Mouse (Mus musculus): Measurements from ENCODE around the gene Wdcp. TPM values are rescaled to one million over a fixed set of nuclear protein-coding genes. Genes with fewer than 3 reads are reported as not detected.

The Wdcp gene
- polyA plus RNA-seq, 2 experiments, result 12.6 to 18.2 TPM

- no peak for TF ChIP-seq POLR2A (IDR thresholded peaks at IDR 0.05; ENCODE audit: borderline replicate concordance, extremely low read depth, insufficient read depth, insufficient read length)
- DNase-seq (ENCODE audit: low spot score), result no peak
Measured at GRCm38 (mm10) chr12:4905946-4906345, 62.8 kb downstream of the Wdcp start.

GRCm38 (mm10) chr12:4906476-4906875 is 63.4 kb downstream of the Wdcp start:
- no peak for DNase-seq (ENCODE audit: low spot score)
- H3K9ac ChIP-seq (ENCODE audit: low read depth, low read length, severe bottlenecking), result peak overlapping the region; percentile 84
- ATAC-seq (ENCODE audit: low FRiP score, low read depth), result no peak
- 45% methylated on average over 7 of the region's 7 CpGs for WGBS
- no peak for TF ChIP-seq POLR2A (IDR thresholded peaks at IDR 0.05; ENCODE audit: borderline replicate concordance, extremely low read depth, insufficient read depth, insufficient read length)
- no peak overlapping the region; the same call in 1 of the 2 replicates for H3K27ac ChIP-seq (replicated peaks; ENCODE audit: low read depth, low read length)
- H3K4me1 ChIP-seq (ENCODE audit: control insufficient read depth, insufficient read depth, low read length), result no peaks in the 10 kb centered on the region
- no peaks in the 10 kb centered on the region; the same call in 1 of the 2 replicates for H3K36me3 ChIP-seq (ENCODE audit: control insufficient read depth, insufficient read depth, low read length)
- no peaks in the 10 kb centered on the region for H3K9me3 ChIP-seq (ENCODE audit: control insufficient read depth, low read length)
- peak overlapping the region; percentile 78 for H3K4me2 ChIP-seq (replicated peaks; ENCODE audit: low read depth, low read length, severe bottlenecking)
- no peaks in the 10 kb centered on the region for H3K27me3 ChIP-seq (ENCODE audit: control insufficient read depth, insufficient read depth, low read length)
- peak overlapping the region; percentile 76 for H3K4me3 ChIP-seq (replicated peaks; ENCODE audit: low read length)

More at GRCm38 (mm10) chr12:4905946-4906345, 62.8 kb downstream of the Wdcp start:
- no peaks in the 10 kb centered on the region for H3K9me3 ChIP-seq (ENCODE audit: control insufficient read depth, low read length)
- no peak overlapping the region for H3K4me3 ChIP-seq (replicated peaks; ENCODE audit: low read length)
- 85% methylated on average over 7 of the region's 7 CpGs for WGBS
- H3K9ac ChIP-seq (ENCODE audit: low read depth, low read length, severe bottlenecking), result no peak overlapping the region
- no peaks in the 10 kb centered on the region; the same call in 1 of the 2 replicates for H3K36me3 ChIP-seq (ENCODE audit: control insufficient read depth, insufficient read depth, low read length)
- no peaks in the 10 kb centered on the region for H3K27me3 ChIP-seq (ENCODE audit: control insufficient read depth, insufficient read depth, low read length)
- H3K27ac ChIP-seq (replicated peaks; ENCODE audit: low read depth, low read length), result no peak overlapping the region
- ATAC-seq (ENCODE audit: low FRiP score, low read depth), result no peak
- no peaks in the 10 kb centered on the region for H3K4me1 ChIP-seq (ENCODE audit: control insufficient read depth, insufficient read depth, low read length)
- no peak overlapping the region for H3K4me2 ChIP-seq (replicated peaks; ENCODE audit: low read depth, low read length, severe bottlenecking)

GRCm38 (mm10) chr12:4906951-4907906 is 64.1 kb downstream of the Wdcp start, which contains the start of gene Ubxn2a:
Gene Ubxn2a (minus strand): TSS chr12:4907705.
- Histone ChIP-seq H3K4me1 (ENCODE audit: control insufficient read depth, insufficient read depth, low read length) (no peaks in the 10 kb centered on the region), H3K9me3 (ENCODE audit: control insufficient read depth, low read length) (no peaks in the 10 kb centered on the region), H3K9ac (ENCODE audit: low read depth, low read length, severe bottlenecking) (peak within 1 kb of the TSS; percentile 84), H3K4me3 (replicated peaks; ENCODE audit: low read length) (peak within 1 kb of the TSS; percentile 76), H3K36me3 (ENCODE audit: control insufficient read depth, insufficient read depth, low read length) (no peaks in the 10 kb centered on the region), H3K27me3 (ENCODE audit: control insufficient read depth, insufficient read depth, low read length) (no peaks in the 10 kb centered on the region), H3K27ac (replicated peaks; ENCODE audit: low read depth, low read length) (peak within 1 kb of the TSS; percentile 80), H3K4me2 (replicated peaks; ENCODE audit: low read depth, low read length, severe bottlenecking) (peak within 1 kb of the TSS; percentile 78)
- ATAC-seq (ENCODE audit: low FRiP score, low read depth) (peak; percentile 92), DNase-seq (ENCODE audit: low spot score) (peak; percentile 93)
- TF ChIP-seq POLR2A (IDR thresholded peaks at IDR 0.05; ENCODE audit: borderline replicate concordance, extremely low read depth, insufficient read depth, insufficient read length), result peak; percentile 85; the same call in 1 of the 2 replicates
- under 1% methylated on average over 107 of the region's 125 CpGs for WGBS

- H3K4me3 ChIP-seq (replicated peaks; ENCODE audit: low read length), result no peak overlapping the region
Measured at GRCm38 (mm10) chr12:4908391-4908790, 65.3 kb downstream of the Wdcp start.

More at GRCm38 (mm10) chr12:4908391-4908790, 65.3 kb downstream of the Wdcp start:
- no peak for TF ChIP-seq POLR2A (IDR thresholded peaks at IDR 0.05; ENCODE audit: borderline replicate concordance, extremely low read depth, insufficient read depth, insufficient read length)
- 92% methylated on average over 7 of the region's 7 CpGs for WGBS
- Histone ChIP-seq H3K4me2 (replicated peaks; ENCODE audit: low read depth, low read length, severe bottlenecking) (no peak overlapping the region), H3K9ac (ENCODE audit: low read depth, low read length, severe bottlenecking) (no peak overlapping the region), H3K4me1 (ENCODE audit: control insufficient read depth, insufficient read depth, low read length) (no peaks in the 10 kb centered on the region), H3K27me3 (ENCODE audit: control insufficient read depth, insufficient read depth, low read length) (no peaks in the 10 kb centered on the region), H3K36me3 (ENCODE audit: control insufficient read depth, insufficient read depth, low read length) (no peaks in the 10 kb centered on the region), H3K27ac (replicated peaks; ENCODE audit: low read depth, low read length) (no peak overlapping the region), H3K9me3 (ENCODE audit: control insufficient read depth, low read length) (no peaks in the 10 kb centered on the region)
- ATAC-seq (ENCODE audit: low FRiP score, low read depth), result no peak
- DNase-seq (ENCODE audit: low spot score), result no peak

Other genes with a start within 250 kb of the Wdcp start
- gene Fam228a, start 104.9 kb upstream of the Wdcp start, polyA plus RNA-seq (2012; rRNA removed), result 1.8 and 1.9 TPM in 2 replicates
- gene Fam228a, start 104.9 kb upstream of the Wdcp start, polyA plus RNA-seq (2014; fragmentation: Nextera tagmentation; extraction: Ambion mirVana), result 0.55 and 0.77 TPM in 2 replicates
- gene Pfn4, start 74.3 kb upstream of the Wdcp start, polyA plus RNA-seq (2012; rRNA removed), result 2.4 and 2.7 TPM in 2 replicates
- gene Pfn4, start 74.3 kb upstream of the Wdcp start, polyA plus RNA-seq (2014; fragmentation: Nextera tagmentation; extraction: Ambion mirVana), result 3.8 and 4.8 TPM in 2 replicates
- gene Fam228b, start 74.0 kb upstream of the Wdcp start, polyA plus RNA-seq (2012; rRNA removed), result 8.7 and 8.8 TPM in 2 replicates
- gene Fam228b, start 74.0 kb upstream of the Wdcp start, polyA plus RNA-seq (2014; fragmentation: Nextera tagmentation; extraction: Ambion mirVana), result 4.8 TPM in 2 replicates
- 103 and 179 TPM in 2 replicates for gene Sf3b6, start 25.8 kb upstream of the Wdcp start, polyA plus RNA-seq (2012; rRNA removed)
- 307 and 310 TPM in 2 replicates for gene Sf3b6, start 25.8 kb upstream of the Wdcp start, polyA plus RNA-seq (2014; fragmentation: Nextera tagmentation; extraction: Ambion mirVana)
- gene Fkbp1b, start 1.7 kb upstream of the Wdcp start, polyA plus RNA-seq (2012; rRNA removed), result 21.0 and 21.7 TPM in 2 replicates
- 16.4 and 18.2 TPM in 2 replicates for gene Fkbp1b, start 1.7 kb upstream of the Wdcp start, polyA plus RNA-seq (2014; fragmentation: Nextera tagmentation; extraction: Ambion mirVana)
- 2.3 and 3.1 TPM in 2 replicates for gene Mfsd2b, start 31.1 kb downstream of the Wdcp start, polyA plus RNA-seq (2012; rRNA removed)
- 1.7 and 2.2 TPM in 2 replicates for gene Mfsd2b, start 31.1 kb downstream of the Wdcp start, polyA plus RNA-seq (2014; fragmentation: Nextera tagmentation; extraction: Ambion mirVana)
- 4.6 and 5.8 TPM in 2 replicates for gene Ubxn2a, start 64.4 kb downstream of the Wdcp start, polyA plus RNA-seq (2012; rRNA removed)
- 18.2 and 22.9 TPM in 2 replicates for gene Ubxn2a, start 64.4 kb downstream of the Wdcp start, polyA plus RNA-seq (2014; fragmentation: Nextera tagmentation; extraction: Ambion mirVana)
- 23.1 and 25.0 TPM in 2 replicates for gene Atad2b, start 74.0 kb downstream of the Wdcp start, polyA plus RNA-seq (2012; rRNA removed)
- 16.2 and 19.5 TPM in 2 replicates for gene Atad2b, start 74.0 kb downstream of the Wdcp start, polyA plus RNA-seq (2014; fragmentation: Nextera tagmentation; extraction: Ambion mirVana)

Data from limb, embryonic 14.5 days (tissue).